Mouse (Mus musculus) lung, adult 2 months (tissue): ENCODE data around the gene Dolk.
A peak's percentile ranks its signal among the peaks of the same experiment; 100 is the strongest.

Experiments
- CTCF ChIP-seq: fragments of 200-500 bp; IDR thresholded peaks from 2 replicates; pipeline ENCODE4 v1.5.1; 2011; ENCODE audit warnings: mild to moderate bottlenecking, low read length, control low read depth; ENCODE audit not compliant: insufficient read depth
- POLR2A ChIP-seq: fragments of 200-500 bp; IDR thresholded peaks from 2 replicates; pipeline ENCODE4 v1.6.1; 2011; ENCODE audit warnings: low read depth, mild to moderate bottlenecking, control low read depth, low read length, borderline replicate concordance; ENCODE audit errors: extremely low read depth

DNA sequence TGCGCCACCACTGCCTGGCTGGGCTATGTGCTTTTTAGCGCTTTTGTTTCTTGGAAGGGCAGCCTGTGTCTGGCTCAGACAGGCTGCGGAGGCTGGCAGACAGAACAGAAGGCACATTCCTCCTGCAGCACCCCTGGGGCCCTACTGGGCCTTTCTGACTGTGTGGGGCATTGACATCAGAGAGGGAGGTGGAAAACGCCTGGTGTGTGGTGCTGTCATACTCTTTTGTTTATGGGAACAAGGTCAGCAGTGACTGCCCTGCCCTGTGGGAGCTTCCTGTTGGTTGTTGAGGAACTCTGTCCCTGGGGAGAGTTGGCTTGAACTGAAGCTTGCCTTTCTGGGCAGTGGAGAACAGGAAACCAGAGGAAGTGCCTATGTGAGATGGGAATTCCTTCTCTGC, 43.6 kb downstream of the Dolk start:
- TF ChIP-seq POLR2A (peak; percentile 69; the same call in 1 of the 2 replicates), CTCF (no peak)
